Mouse (Mus musculus): ENCODE data around the gene Gtf3c6. TPM values are rescaled to one million over a fixed set of nuclear protein-coding genes. Genes with fewer than 3 reads are reported as not detected.

The Gtf3c6 gene
- total RNA-seq, 2 experiments from 2014 or later, result 14.3 to 38.7 TPM

GRCm38 (mm10) chr10:40260305-40260704 is 2.4 kb upstream of the Gtf3c6 start:
- ATAC-seq (replicated peaks; ENCODE audit: low FRiP score, poor library complexity, severe bottlenecking), result no peak

GRCm38 (mm10) chr10:40259542-40259941 is 1.6 kb upstream of the Gtf3c6 start:
- no peak for ATAC-seq (replicated peaks; ENCODE audit: low FRiP score, poor library complexity, severe bottlenecking)

- peak; percentile 37; the same call in 1 of the 2 replicates for ATAC-seq (replicated peaks; ENCODE audit: low FRiP score, poor library complexity, severe bottlenecking)
These were observed 1.1 kb upstream of the Gtf3c6 start for GRCm38 (mm10) chr10:40258976-40259375.

GRCm38 (mm10) chr10:40258401-40258966 is 576 bp upstream of the Gtf3c6 start:
- ATAC-seq (replicated peaks; ENCODE audit: low FRiP score, poor library complexity, severe bottlenecking), result peak; percentile 44

DNA sequence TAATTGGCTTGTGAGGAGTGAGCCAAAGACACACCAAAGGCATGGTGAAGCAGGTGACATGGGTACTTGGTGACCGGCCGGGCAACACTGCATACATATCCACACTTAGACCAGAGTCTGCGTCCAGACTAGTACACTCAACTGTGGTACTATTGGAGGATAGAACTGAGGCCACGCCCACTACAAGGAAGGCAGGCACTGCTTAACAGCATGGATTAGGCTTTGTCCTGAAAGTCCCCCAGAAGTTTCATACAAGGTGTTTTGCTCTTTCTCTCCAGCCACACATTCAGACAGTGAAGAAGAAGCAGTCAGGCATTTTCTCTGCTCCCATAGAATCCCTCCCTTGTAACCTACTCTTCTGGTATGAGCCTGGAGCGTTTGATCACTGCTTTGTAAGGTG is 1.2 kb downstream of the Gtf3c6 start:
- ATAC-seq (replicated peaks; ENCODE audit: low FRiP score, poor library complexity, severe bottlenecking), result peak; percentile 72

- ATAC-seq (replicated peaks; ENCODE audit: low FRiP score, poor library complexity, severe bottlenecking), result no peak
These were observed 6.9 kb downstream of the Gtf3c6 start for GRCm38 (mm10) chr10:40250969-40251368.

- ATAC-seq (replicated peaks; ENCODE audit: low FRiP score, poor library complexity, severe bottlenecking), result no peak
These were observed 8.3 kb downstream of the Gtf3c6 start for GRCm38 (mm10) chr10:40249625-40250024.

DNA sequence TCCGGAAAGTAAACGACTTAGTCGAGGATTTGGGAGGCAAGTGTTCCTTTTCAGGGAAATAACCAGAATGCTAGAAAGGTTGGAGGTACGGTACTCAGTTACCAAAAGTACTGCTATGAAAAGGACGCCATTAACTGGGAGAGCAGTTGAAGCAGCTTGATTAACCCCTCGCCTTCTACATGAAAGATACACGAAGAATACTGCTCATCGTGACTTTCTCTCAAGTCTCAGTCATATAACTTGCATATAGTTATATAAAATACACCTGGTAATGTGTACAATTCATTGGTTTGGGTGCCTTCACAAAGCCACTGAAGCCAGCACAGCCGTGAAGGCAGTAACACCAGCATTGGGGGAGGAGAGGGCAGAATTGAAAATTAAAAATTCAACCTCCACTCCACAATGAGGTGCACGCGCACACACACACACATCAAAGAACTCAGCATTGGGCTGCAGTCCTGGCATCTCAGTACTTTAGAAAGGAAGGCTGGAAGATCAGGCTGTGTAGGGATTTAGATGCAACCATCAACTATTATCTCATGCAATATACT is 10.7 kb downstream of the Gtf3c6 start:
- peak; percentile 28; the same call in 1 of the 2 replicates for ATAC-seq (replicated peaks; ENCODE audit: low FRiP score, poor library complexity, severe bottlenecking)

DNA sequence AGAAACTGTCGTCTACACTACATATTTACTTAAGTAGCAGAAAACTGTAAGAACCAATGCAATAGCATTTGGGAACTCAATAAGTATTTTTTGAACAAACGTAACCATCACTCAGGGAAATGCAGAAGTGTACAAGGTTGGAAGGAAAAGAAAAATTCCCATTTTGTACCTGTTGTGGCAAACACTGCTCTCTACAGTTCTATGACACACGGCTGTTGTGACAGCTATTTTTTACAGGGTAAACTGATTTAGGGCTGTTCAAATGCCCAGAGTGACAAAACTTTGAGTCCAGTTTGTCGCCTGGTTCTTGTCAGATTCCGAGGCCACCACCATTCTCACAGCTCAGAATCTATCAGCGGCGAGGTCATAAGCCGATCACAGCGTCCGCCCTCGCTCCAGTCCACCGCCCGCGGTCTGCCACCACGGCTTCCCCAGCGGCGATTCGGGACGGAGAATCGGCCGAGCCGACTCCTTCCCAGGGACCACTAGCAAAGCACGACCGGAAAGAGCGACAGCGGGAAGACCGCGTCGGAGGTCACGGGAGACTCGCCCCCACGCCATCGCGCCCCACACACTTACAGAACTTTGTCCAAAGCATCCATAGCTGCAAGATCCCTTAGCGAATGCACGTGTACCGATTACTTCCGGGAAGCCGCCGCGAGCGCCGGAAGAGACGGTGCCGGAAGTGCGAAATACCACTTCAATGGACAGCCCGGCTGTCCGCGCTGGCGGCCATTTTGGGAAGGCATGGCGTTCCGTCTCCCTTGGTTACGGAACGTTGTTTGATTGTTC is 11.3 kb downstream of the Gtf3c6 start, which contains the start of gene Rpf2:
TSS of gene Rpf2 (minus strand) at position 663 of the 792 bp plus-strand sequence.
- ATAC-seq (replicated peaks; ENCODE audit: low FRiP score, poor library complexity, severe bottlenecking), result peak; percentile 95

GRCm38 (mm10) chr10:40237826-40238225 is 20.1 kb downstream of the Gtf3c6 start:
- no peak for ATAC-seq (replicated peaks; ENCODE audit: low FRiP score, poor library complexity, severe bottlenecking)

DNA sequence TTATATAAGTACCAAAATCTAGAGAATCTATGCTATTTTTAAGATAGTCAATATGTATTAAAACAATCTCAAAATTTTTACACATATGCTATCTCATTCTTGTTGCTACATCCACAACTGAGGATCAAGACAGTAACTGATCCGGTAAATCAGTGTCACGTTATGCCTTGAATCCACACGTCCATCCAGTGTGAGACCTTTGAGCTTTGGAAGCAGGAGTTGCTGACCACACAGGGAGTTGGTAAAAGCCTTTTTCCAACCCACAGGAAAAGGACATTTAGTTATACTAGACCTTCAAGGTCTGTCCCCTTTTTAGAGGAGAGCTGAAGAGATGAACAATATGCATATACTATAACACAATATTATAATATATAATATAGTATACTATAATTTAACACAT is 24.7 kb downstream of the Gtf3c6 start:
- no peak for ATAC-seq (replicated peaks; ENCODE audit: low FRiP score, poor library complexity, severe bottlenecking)

- no peak for ATAC-seq (replicated peaks; ENCODE audit: low FRiP score, poor library complexity, severe bottlenecking)
These were observed 25.5 kb downstream of the Gtf3c6 start for GRCm38 (mm10) chr10:40232442-40232841.

DNA sequence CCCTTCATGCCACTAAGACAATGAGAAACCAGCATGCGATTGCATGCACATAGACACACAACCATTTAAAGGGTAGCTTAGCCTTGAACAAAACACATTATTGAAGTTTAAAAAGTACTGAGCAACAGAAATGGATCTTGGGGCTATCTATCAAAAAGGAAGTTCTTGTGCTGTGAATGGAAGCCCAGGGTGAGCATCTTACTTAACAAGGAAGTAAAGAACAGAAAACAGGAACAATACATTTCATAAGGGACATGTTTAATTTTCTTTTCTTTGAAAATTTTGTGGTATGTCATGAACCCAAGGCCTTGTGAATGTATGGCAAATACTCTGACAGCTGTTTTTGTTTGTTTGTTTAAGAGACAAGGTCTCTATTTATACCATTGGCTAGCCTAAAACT is 28.2 kb downstream of the Gtf3c6 start:
- ATAC-seq (replicated peaks; ENCODE audit: low FRiP score, poor library complexity, severe bottlenecking), result no peak

DNA sequence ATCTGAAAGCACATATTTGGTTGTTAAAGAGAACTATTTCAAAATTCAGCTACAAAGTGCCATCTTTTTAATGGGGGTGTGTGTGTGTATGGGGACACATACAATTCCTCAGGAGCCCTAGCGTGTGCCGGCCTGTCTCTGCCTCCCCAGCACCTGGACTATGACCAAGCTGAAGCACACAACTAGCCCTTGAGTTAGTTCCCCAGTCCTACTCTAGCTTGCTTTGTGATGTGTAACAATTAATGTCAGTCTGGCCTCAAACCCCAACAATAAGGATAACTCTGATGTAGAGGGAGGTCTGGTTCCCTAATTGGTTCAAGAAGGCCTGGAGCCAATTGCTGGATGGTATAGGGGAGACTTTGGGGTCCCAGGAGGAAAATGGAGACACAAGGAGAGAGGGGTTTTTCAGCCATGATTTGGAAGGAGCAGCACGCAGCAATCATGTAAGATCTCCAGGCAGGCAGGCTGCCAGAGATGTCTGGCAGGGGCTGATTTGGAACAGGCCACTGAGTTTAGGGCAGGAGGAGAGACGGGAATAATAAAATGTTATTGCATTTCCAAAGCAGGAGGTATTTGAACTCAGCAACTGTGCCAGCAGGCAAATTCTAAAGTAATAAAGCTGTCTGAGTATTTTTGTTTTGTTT is 30.1 kb downstream of the Gtf3c6 start:
- ATAC-seq (replicated peaks; ENCODE audit: low FRiP score, poor library complexity, severe bottlenecking), result no peak

DNA sequence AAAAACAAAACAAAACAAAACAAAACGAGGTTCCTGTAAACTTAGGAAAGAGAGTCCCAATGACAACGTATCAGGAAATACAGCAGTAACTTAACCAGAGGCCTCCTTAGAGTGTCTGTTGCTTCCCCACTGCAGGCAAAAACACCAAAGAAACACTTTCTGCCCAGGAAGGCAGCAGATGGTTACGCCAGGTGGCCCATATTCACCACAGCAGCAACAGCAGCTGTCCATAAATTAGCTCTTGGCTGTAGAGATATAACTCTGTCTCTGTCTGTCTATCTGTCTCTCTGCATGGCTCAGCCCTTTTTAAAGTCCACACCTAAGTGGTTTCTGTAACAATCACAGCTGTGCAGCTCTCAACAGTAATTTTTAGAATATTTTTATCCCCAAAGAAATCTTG is 39.0 kb downstream of the Gtf3c6 start:
- ATAC-seq (replicated peaks; ENCODE audit: low FRiP score, poor library complexity, severe bottlenecking), result no peak

DNA sequence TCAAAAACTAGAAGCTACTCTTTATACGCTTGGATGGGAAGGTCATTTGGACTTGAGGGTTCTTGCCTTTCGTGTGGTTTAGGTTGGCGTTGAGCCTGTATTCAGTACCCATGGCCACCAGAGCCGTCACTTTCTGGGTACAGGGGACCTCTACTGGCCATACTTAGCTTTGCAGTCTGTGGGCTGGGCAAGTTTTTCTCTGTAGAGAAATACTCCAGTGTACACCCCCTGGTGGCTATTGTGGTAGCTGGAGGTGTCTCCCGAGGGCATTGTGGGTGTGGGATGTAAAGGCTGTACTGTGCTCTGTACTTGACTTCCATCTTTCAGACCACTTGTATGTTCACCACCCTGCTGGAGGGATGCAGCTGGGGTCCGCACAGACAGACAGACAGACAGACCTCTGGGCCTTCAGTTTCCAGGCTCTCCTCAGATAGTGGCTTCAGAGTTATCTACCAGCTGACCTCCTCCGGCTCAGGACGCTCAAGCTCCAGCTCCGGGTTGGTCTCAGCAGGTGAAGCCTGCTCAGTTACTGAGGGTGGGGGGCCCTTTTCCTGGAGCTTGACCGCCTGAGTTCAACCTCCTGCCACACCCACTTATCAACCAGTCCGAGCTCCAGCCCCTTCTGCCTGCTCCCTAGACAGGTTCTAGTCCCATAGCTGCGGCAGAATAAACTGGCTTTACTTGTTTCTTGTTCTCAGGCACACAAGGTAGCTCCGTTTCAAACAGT is 45.3 kb downstream of the Gtf3c6 start:
- peak; percentile 100 for ATAC-seq (replicated peaks; ENCODE audit: low FRiP score, poor library complexity, severe bottlenecking)

All from erythroid progenitor cell, adult 5-6 weeks (primary cell).